Mouse (Mus musculus) myocyte (in vitro differentiated cells): ENCODE data around the gene Stk32c. TPM values are rescaled to one million over a fixed set of nuclear protein-coding genes. Genes with fewer than 3 reads are reported as not detected.

Experiments
- H3K27me3 ChIP-seq: one replicate; pipeline ENCODE4 v1.6.1; 2011; ENCODE audit not compliant: control insufficient read depth, insufficient read depth, insufficient read length
- H3K36me3 ChIP-seq: one replicate; pipeline ENCODE4 v1.6.1; 2011; ENCODE audit not compliant: control insufficient read depth, insufficient read depth
- H3K4me2 ChIP-seq: one replicate; pipeline ENCODE4 v1.6.1; 2011; ENCODE audit warnings: low read depth, control low read depth
- H3K4me3 ChIP-seq: one replicate; pipeline ENCODE4 v1.5.1; 2011; ENCODE audit warnings: mild to moderate bottlenecking, control low read depth, moderate library complexity
- H3K79me2 ChIP-seq: one replicate; pipeline ENCODE4 v1.6.1; 2011; ENCODE audit not compliant: control insufficient read depth, insufficient read depth
- H3ac ChIP-seq: one replicate; pipeline ENCODE4 v1.6.1; 2011; ENCODE audit not compliant: control insufficient read depth, insufficient read length
- CEBPB ChIP-seq: IDR thresholded peaks from 2 replicates; pipeline ENCODE4 v1.6.1; 2011; ENCODE audit warnings: mild to moderate bottlenecking, moderate library complexity; ENCODE audit not compliant: poor library complexity, insufficient read depth, severe bottlenecking
- E2F4 ChIP-seq: IDR thresholded peaks from one replicate; pipeline ENCODE4 v1.6.1; 2011; ENCODE audit warnings: mild to moderate bottlenecking, control low read depth, moderate library complexity; ENCODE audit not compliant: insufficient read depth
- MAX ChIP-seq: IDR thresholded peaks from one replicate; pipeline ENCODE4 v1.6.1; 2011; ENCODE audit warnings: low read depth, mild to moderate bottlenecking, control low read depth
- MYOD1 ChIP-seq, 3 experiments: IDR thresholded peaks; one replicate each; pipeline ENCODE4 v1.6.1; 2011; ENCODE audit warnings: control low read depth in 2 of 3, low read depth in 2 of 3, mild to moderate bottlenecking in 2 of 3, moderate library complexity in 1 of 3; ENCODE audit not compliant: insufficient read length in 2 of 3, control insufficient read depth in 1 of 3
- MYOG ChIP-seq, 3 experiments: IDR thresholded peaks; one replicate each; pipeline ENCODE4 v1.6.1; 2011; ENCODE audit warnings: control low read depth in 2 of 3, low read depth in 2 of 3, mild to moderate bottlenecking in 2 of 3; ENCODE audit not compliant: insufficient read length in 2 of 3, control insufficient read depth in 1 of 3, insufficient read depth in 1 of 3
- POLR2A ChIP-seq: IDR thresholded peaks from one replicate; pipeline ENCODE4 v1.6.1; 2011; ENCODE audit warnings: low read depth, mild to moderate bottlenecking, control low read depth, moderate library complexity; ENCODE audit not compliant: insufficient read length
- POLR2AphosphoS2 ChIP-seq: IDR thresholded peaks from one replicate; pipeline ENCODE4 v1.6.1; 2011; ENCODE audit warnings: low read depth, control low read depth; ENCODE audit not compliant: insufficient read length
- REST ChIP-seq: IDR thresholded peaks from one replicate; pipeline ENCODE4 v1.6.1; 2011; ENCODE audit warnings: mild to moderate bottlenecking, control low read depth, moderate library complexity; ENCODE audit not compliant: insufficient read depth, insufficient read length
- SRF ChIP-seq: IDR thresholded peaks from one replicate; pipeline ENCODE4 v1.6.1; 2011; ENCODE audit warnings: low read depth; ENCODE audit not compliant: control insufficient read depth, insufficient read length
- TCF12 ChIP-seq: IDR thresholded peaks from one replicate; pipeline ENCODE4 v1.6.1; 2011; ENCODE audit warnings: mild to moderate bottlenecking, control low read depth; ENCODE audit not compliant: poor library complexity, insufficient read depth, severe bottlenecking
- TCF3 ChIP-seq: IDR thresholded peaks from one replicate; pipeline ENCODE4 v1.6.1; 2011; ENCODE audit warnings: low read depth, control low read depth; ENCODE audit not compliant: insufficient read length
- USF1 ChIP-seq: IDR thresholded peaks from one replicate; pipeline ENCODE4 v1.6.1; 2011; ENCODE audit warnings: low read depth, mild to moderate bottlenecking, control low read depth, moderate library complexity
- polyA plus RNA-seq: library from polyadenylated mRNA; unstranded; fragments of >200 nt; fragmentation: generic; extraction: Trizol; gene quantifications from one replicate; pipeline ENCODE4 v1.2.1, GENCODE M21; 2012; ENCODE audit warnings: missing spikeins

Gene Stk32c
- polyA plus RNA-seq, 1 experiment = 1.0 TPM

DNA sequence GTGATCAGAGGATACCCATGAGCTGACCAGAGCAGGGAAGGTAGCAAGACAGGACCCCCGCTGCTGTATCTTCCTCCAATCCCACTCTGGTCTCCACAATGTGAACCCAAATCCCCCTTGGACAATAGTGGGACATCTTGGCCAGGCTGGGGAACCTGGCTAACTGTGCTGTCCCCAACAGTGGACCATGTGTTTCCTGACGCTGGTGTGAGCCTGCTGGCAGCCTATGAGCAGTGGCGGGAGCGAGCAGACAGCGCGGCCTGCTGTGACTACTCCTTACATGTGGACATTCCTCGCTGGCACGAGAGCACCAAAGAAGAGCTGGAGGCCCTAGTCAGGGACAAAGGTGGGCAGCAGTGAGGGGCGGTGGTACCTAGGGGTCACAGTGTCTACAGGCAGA is 121.4 kb downstream of the Stk32c start:
- no peak overlapping the region for H3K4me2 ChIP-seq
- no peaks in the 10 kb centered on the region for H3K36me3 ChIP-seq
- TF ChIP-seq POLR2AphosphoS2 (no peak), MAX (no peak), CEBPB (no peak), MYOG (IDR thresholded peaks at IDR 0.05; ENCODE audit: control insufficient read depth in 1 of 3, insufficient read depth in 1 of 3, insufficient read length in 2 of 3, low read depth in 2 of 3) (no peak), TCF3 (no peak), SRF (no peak), E2F4 (no peak), MYOD1 (IDR thresholded peaks at IDR 0.05; ENCODE audit: control insufficient read depth in 1 of 3, insufficient read length in 2 of 3, low read depth in 2 of 3) (no peak), REST (no peak), POLR2A (no peak), USF1 (no peak), TCF12 (no peak)
- H3K4me3 ChIP-seq = no peak overlapping the region
- H3ac ChIP-seq = no peak overlapping the region
- peaks cover 85% of the 10 kb centered on the region for H3K27me3 ChIP-seq
- H3K79me2 ChIP-seq = no peaks in the 10 kb centered on the region

DNA sequence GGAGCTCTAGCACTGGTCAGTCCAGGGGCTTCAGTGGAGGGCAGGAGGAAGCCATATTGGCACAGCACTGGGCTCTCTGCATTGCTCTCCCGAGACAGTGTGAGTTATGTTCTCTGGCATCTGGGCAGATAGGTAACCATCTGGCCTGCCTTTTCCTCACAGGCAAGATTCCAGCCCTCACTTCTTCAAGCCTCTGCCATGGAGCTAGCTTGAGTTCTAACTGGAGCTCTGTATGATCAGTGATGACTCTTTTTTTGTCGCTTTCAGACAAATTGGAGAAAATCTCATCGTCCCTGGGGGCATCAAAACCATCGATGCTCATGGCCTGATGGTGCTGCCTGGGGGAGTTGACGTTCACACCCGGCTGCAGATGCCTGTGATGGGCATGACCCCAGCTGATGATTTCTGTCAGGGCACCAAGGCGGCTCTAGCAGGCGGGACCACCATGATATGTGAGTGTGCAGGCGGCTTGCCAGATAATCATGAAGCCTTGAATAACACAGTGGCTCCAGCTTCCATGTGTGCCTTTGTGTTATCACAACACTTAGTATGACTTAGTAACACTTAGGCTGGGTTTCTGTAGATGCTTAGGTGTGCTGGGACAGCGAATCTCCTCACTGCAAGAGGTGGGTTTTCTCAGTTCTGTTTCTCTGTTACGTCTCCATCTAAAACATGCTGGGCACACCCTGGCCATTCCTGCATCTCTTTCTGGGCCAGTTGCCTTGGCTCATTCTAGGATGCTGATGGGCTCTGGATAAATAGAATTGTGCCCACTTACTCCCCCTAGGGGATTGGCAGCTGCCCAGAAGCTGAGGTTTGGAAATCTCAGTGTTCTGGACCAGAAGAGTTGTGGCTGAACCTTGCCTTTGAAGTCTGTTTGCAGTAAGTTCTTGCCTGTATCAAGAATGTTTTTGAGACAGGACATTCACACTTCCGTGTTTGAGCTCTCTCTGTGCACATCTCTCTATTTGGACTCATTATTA is 122.9 kb downstream of the Stk32c start:
- no peak for TF ChIP-seq TCF12
- no peak for TF ChIP-seq REST
- TF ChIP-seq SRF = no peak
- TF ChIP-seq E2F4 = no peak
- TF ChIP-seq TCF3 = no peak
- no peak for TF ChIP-seq MYOD1 (IDR thresholded peaks at IDR 0.05; ENCODE audit: control insufficient read depth in 1 of 3, insufficient read length in 2 of 3, low read depth in 2 of 3)
- TF ChIP-seq MYOG (IDR thresholded peaks at IDR 0.05; ENCODE audit: control insufficient read depth in 1 of 3, insufficient read depth in 1 of 3, insufficient read length in 2 of 3, low read depth in 2 of 3) = no peak
- TF ChIP-seq MAX = no peak
- TF ChIP-seq CEBPB = no peak
- TF ChIP-seq POLR2A = no peak
- TF ChIP-seq POLR2AphosphoS2 = no peak
- H3ac ChIP-seq = no peak overlapping the region
- H3K4me2 ChIP-seq = no peak overlapping the region
- no peaks in the 10 kb centered on the region for H3K79me2 ChIP-seq
- no peaks in the 10 kb centered on the region for H3K36me3 ChIP-seq
- no peak overlapping the region for H3K4me3 ChIP-seq
- H3K27me3 ChIP-seq = peaks cover 81% of the 10 kb centered on the region

DNA sequence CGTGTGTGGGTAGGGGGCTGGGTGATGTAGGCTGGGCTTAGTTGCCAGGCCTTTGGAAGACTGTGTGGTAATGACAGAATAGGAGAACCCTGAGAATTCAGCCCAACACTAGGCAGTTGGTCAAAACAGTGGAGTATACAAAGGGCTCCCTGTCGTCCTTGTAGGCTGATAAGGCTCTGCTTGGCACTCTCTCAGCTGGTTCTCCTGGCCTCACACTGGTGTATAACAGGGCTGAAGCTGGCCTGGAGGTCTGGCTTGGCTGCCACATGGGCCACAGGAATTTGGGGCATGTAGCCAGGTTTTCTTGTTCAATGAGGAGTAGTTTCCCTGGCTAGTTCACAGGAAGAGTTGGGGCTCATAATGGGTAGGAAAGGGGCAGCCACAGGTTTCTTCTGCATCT is 125.3 kb downstream of the Stk32c start:
- Histone ChIP-seq H3K4me3 (no peak overlapping the region), H3K27me3 (peaks cover 64% of the 10 kb centered on the region), H3K36me3 (no peaks in the 10 kb centered on the region), H3K4me2 (no peak overlapping the region), H3K79me2 (no peaks in the 10 kb centered on the region), H3ac (no peak overlapping the region)
- TF ChIP-seq USF1 (no peak), TCF12 (no peak), POLR2AphosphoS2 (no peak), MAX (no peak), TCF3 (no peak), POLR2A (no peak), MYOG (IDR thresholded peaks at IDR 0.05; ENCODE audit: control insufficient read depth in 1 of 3, insufficient read depth in 1 of 3, insufficient read length in 2 of 3, low read depth in 2 of 3) (no peak), MYOD1 (IDR thresholded peaks at IDR 0.05; ENCODE audit: control insufficient read depth in 1 of 3, insufficient read length in 2 of 3, low read depth in 2 of 3) (no peak), SRF (no peak), CEBPB (no peak), REST (no peak), E2F4 (no peak)

DNA sequence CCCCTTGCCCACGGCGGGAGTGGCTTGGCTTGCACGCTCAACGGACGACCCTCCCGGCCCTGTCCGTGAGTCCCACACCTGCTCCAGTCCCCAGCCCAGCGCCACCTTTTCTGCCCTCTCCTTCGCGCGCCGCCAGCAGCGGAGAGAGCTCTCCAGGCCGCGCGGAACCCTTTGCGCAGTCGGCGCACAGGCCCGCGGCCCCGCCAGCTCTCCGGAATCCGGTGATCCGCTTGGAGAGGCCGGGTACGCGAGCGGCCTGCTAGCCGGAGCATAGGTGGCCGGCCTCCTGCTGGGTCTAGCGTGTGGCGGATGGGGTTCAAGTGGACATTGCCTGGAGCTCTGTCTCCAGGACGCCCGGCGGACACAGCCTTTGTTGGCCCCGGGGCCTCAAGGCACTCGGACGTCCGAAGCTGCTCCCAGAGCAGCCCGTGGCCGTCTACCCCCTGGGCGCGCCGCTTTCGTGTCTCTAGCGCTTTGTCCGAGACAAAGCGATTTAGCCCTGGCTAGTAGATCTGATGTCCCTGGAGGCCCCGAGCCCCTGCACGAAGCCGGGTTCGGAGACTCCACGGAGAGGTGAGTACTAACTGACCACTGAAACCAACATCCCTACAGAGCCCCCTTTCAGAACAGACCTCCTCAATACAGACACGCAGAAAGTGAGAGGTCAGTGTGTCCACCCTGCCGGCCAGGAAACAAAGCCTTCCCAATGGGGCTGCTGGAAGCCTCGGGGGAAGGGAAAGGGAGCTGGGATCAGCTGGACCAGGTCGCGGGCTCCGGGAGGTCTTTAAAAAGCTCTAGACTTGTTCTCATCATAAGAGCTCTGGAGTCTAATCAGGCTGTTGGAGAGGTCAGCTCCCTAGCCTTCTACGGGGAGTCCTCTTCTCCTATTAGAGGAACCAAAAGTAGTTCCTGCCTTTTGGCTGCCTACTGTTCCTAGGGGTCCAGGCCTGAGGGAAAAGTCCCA is 126.6 kb downstream of the Stk32c start:
- Histone ChIP-seq H3ac (no peak overlapping the region), H3K79me2 (no peaks in the 10 kb centered on the region), H3K27me3 (peaks cover 59% of the 10 kb centered on the region), H3K36me3 (no peaks in the 10 kb centered on the region), H3K4me2 (no peak overlapping the region), H3K4me3 (no peak overlapping the region)
- no peak for TF ChIP-seq USF1
- no peak for TF ChIP-seq E2F4
- TF ChIP-seq MYOD1 (IDR thresholded peaks at IDR 0.05; ENCODE audit: control insufficient read depth in 1 of 3, insufficient read length in 2 of 3, low read depth in 2 of 3) = no peak
- TF ChIP-seq POLR2AphosphoS2 = no peak
- no peak for TF ChIP-seq REST
- TF ChIP-seq MAX = no peak
- TF ChIP-seq TCF12 = no peak
- TF ChIP-seq MYOG (IDR thresholded peaks at IDR 0.05; ENCODE audit: control insufficient read depth in 1 of 3, insufficient read depth in 1 of 3, insufficient read length in 2 of 3, low read depth in 2 of 3) = no peak
- no peak for TF ChIP-seq SRF
- no peak for TF ChIP-seq TCF3
- TF ChIP-seq POLR2A = no peak
- TF ChIP-seq CEBPB = no peak
